Mouse (Mus musculus) forebrain, embryonic 14.5 days (tissue): ENCODE measurements around the gene B430306N03Rik. TPM values are rescaled to one million over a fixed set of nuclear protein-coding genes. Genes with fewer than 3 reads are reported as not detected.

Source experiments
- ATAC-seq: fragments of 200-750 bp; cut with Nextera tagmentation; 2 replicates; pipeline ENCODE4 v1.8.0; 2017; ENCODE audit warnings: mild to moderate bottlenecking, moderate library complexity
- DNase-seq: peaks from one replicate; pipeline ENCODE4 v3.0.0-alpha.2; 2015; ENCODE audit warnings: low spot score
- H3K27ac ChIP-seq: fragments of 300-500 bp; sonication (generic); 2 replicates; pipeline ENCODE4 v1.5.1; 2014; ENCODE audit warnings: low read depth, mild to moderate bottlenecking, control low read depth, low read length, moderate library complexity
- H3K27me3 ChIP-seq: fragments of 300-500 bp; sonication (generic); replicated peaks from 2 replicates; pipeline ENCODE4 v1.6.1; 2014; ENCODE audit warnings: low read length, control low read depth, mixed read lengths; ENCODE audit not compliant: control insufficient read depth, insufficient read depth
- H3K36me3 ChIP-seq: fragments of 300-500 bp; sonication (generic); 2 replicates; pipeline ENCODE4 v1.6.1; 2014; ENCODE audit warnings: low read length, control low read depth; ENCODE audit not compliant: control insufficient read depth, insufficient read depth
- H3K4me1 ChIP-seq: fragments of 300-500 bp; sonication (generic); 2 replicates; pipeline ENCODE4 v1.6.1; 2014; ENCODE audit warnings: antibody characterized with exemption, low read length, control low read depth; ENCODE audit not compliant: control insufficient read depth, insufficient read depth
- H3K4me2 ChIP-seq: fragments of 300-500 bp; sonication (generic); 2 replicates; pipeline ENCODE4 v1.6.1; 2014; ENCODE audit warnings: mild to moderate bottlenecking, control low read depth, low read length
- H3K4me3 ChIP-seq: fragments of 300-500 bp; sonication (generic); 2 replicates; pipeline ENCODE4 v1.5.1; 2014; ENCODE audit warnings: low read depth, low read length, control low read depth
- H3K9ac ChIP-seq: fragments of 300-500 bp; sonication (generic); 2 replicates; pipeline ENCODE4 v1.6.1; 2014; ENCODE audit warnings: mild to moderate bottlenecking, low read length, control low read depth, moderate library complexity
- H3K9me3 ChIP-seq: fragments of 300-500 bp; sonication (generic); replicated peaks from 2 replicates; pipeline ENCODE4 v1.6.1; 2016; ENCODE audit warnings: low read length, control low read depth, mixed read lengths; ENCODE audit not compliant: control insufficient read depth
- WGBS: fragments of 180-500 bp; shearing (Covaris S2); extraction: QIAGEN DNeasy Blood & Tissue Kit; methylation state at CpG from one replicate; pipeline ENCODE4 v1.1.7; 2014; 5-methylcytosine and 5-hydroxymethylcytosine counted together
- polyA plus RNA-seq: library from polyadenylated mRNA; unstranded; fragments of >200 nt; fragmentation: Nextera tagmentation; extraction: Ambion mirVana; gene quantifications from 2 replicates; pipeline ENCODE4 v1.2.1, GENCODE M21; 2014

B430306N03Rik gene
- polyA plus RNA-seq, 1 experiment from 2014 or later: not detected

GRCm38 (mm10) chr17:48325093-48325492, 9.2 kb downstream of the B430306N03Rik start:
- Histone ChIP-seq H3K9me3 (no peaks in the 10 kb centered on the region), H3K27me3 (no peaks in the 10 kb centered on the region), H3K4me1 (no peaks in the 10 kb centered on the region), H3K4me3 (no peak overlapping the region), H3K36me3 (no peaks in the 10 kb centered on the region), H3K9ac (no peak overlapping the region), H3K4me2 (no peak overlapping the region), H3K27ac (no peak overlapping the region)
- DNase-seq (no peak), ATAC-seq (no peak)
- WGBS: 94% methylated on average over 6 of the region's 6 CpGs

- no peaks in the 10 kb centered on the region for H3K27me3 ChIP-seq
- H3K4me1 ChIP-seq: no peaks in the 10 kb centered on the region
- no peaks in the 10 kb centered on the region for H3K9me3 ChIP-seq
- no peak overlapping the region for H3K27ac ChIP-seq
- H3K4me2 ChIP-seq: no peak overlapping the region
- no peak for DNase-seq
- no peak overlapping the region for H3K4me3 ChIP-seq
- no peak overlapping the region for H3K9ac ChIP-seq
- no peak for ATAC-seq
- 92% methylated on average over 11 of the region's 11 CpGs for WGBS
- no peaks in the 10 kb centered on the region for H3K36me3 ChIP-seq
Observed at GRCm38 (mm10) chr17:48325638-48326037, 9.7 kb downstream of the B430306N03Rik start.

DNA sequence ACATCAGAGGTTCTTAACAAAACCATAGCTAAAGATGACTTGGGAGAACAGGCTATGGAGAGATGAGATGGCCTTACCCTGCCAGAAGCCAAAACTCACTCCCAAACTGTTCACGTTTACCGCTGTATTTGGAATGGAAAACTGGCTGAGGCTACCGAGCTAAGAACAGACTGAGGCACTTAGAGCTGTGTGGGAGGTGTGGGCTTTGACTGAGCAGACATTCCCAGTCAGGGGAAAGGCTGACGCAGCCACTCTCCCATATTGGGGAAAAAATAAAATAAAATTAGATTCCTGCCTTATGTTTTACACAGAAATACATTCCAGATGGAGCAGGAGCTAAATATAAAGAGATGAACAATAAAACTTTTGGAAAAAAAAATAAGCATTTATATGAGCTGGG, 10.7 kb downstream of the B430306N03Rik start:
- H3K27me3 ChIP-seq: no peaks in the 10 kb centered on the region
- ATAC-seq: no peak

DNA sequence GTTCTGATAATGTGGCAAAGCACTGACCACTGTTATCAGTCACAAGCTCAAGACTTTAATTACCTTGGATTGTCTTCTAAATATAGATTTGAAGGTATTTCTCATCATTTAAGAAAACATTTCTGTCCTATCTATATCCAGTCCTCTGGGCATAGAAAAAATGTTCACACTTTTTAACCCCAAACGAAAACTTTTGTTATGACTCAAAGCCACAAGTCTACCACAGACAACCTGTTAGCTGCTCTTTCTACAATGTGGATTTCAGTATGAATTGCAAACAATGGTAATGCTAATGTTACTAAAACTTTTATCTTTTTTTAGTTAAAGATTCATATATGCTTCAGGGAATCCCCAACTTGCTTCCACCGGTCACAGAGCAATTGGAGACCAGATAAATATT, 16.6 kb downstream of the B430306N03Rik start:
- no peaks in the 10 kb centered on the region for H3K9me3 ChIP-seq
- no peak for DNase-seq
- WGBS: 93% methylated on average over 2 of the region's 2 CpGs
- H3K27ac ChIP-seq: no peak overlapping the region
- H3K27me3 ChIP-seq: no peaks in the 10 kb centered on the region
- ATAC-seq: no peak
- H3K4me2 ChIP-seq: no peak overlapping the region
- no peaks in the 10 kb centered on the region for H3K36me3 ChIP-seq
- H3K4me3 ChIP-seq: no peak overlapping the region
- H3K9ac ChIP-seq: no peak overlapping the region
- H3K4me1 ChIP-seq: no peaks in the 10 kb centered on the region

More for the DNA sequence above, 10.7 kb downstream of the B430306N03Rik start:
- H3K36me3 ChIP-seq: no peaks in the 10 kb centered on the region
- H3K4me3 ChIP-seq: no peak overlapping the region
- no peaks in the 10 kb centered on the region for H3K4me1 ChIP-seq
- H3K9ac ChIP-seq: no peak overlapping the region
- DNase-seq: no peak
- no peak overlapping the region for H3K4me2 ChIP-seq
- H3K27ac ChIP-seq: no peak overlapping the region
- WGBS: 87% methylated on average over 4 of the region's 4 CpGs
- H3K9me3 ChIP-seq: no peaks in the 10 kb centered on the region

- H3K4me2 ChIP-seq: no peak overlapping the region
- H3K27ac ChIP-seq: no peak overlapping the region
- H3K36me3 ChIP-seq: no peaks in the 10 kb centered on the region
- H3K9ac ChIP-seq: no peak overlapping the region
- ATAC-seq (no peak), DNase-seq (no peak)
- H3K4me3 ChIP-seq: no peak overlapping the region
- no peaks in the 10 kb centered on the region for H3K27me3 ChIP-seq
- WGBS: 82% methylated on average over 4 of the region's 4 CpGs
- no peaks in the 10 kb centered on the region for H3K4me1 ChIP-seq
- H3K9me3 ChIP-seq: no peaks in the 10 kb centered on the region
Observed at GRCm38 (mm10) chr17:48334186-48334585, 18.2 kb downstream of the B430306N03Rik start.

- 4% methylated on average over 6 of the region's 6 CpGs for WGBS
- H3K4me2 ChIP-seq: no peak overlapping the region
- no peak; the same call in 1 of the 2 replicates for ATAC-seq
- DNase-seq: peak; percentile 69
- H3K36me3 ChIP-seq: no peaks in the 10 kb centered on the region
- H3K4me1 ChIP-seq: no peaks in the 10 kb centered on the region
- no peak overlapping the region for H3K9ac ChIP-seq
- H3K27ac ChIP-seq: no peak overlapping the region
- no peaks in the 10 kb centered on the region for H3K27me3 ChIP-seq
- H3K4me3 ChIP-seq: no peak overlapping the region
- H3K9me3 ChIP-seq: no peaks in the 10 kb centered on the region
Observed at GRCm38 (mm10) chr17:48336857-48337256, 20.9 kb downstream of the B430306N03Rik start.

DNA sequence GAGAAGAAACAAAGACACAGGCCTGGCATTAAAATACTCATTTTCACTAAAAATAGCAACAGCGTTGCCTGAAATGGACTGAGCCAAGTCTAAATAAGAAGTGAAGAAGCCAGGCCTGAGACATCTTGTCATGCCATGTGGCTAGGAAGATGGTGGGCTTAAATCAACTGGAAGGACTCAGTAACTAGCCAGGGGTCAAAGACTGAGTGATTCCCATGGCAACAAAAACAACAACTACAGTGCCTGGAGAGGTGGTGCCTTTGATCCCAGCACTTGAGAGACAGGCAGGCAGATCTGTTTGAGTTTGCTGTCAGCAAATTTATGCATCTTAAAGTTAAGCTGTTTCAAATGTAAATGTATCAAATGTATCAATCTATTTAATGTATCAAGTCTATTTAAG, 24.3 kb downstream of the B430306N03Rik start:
- H3K27ac ChIP-seq: no peak overlapping the region
- WGBS: 95% methylated on average over 1 of the region's 1 CpGs
- no peak overlapping the region for H3K4me3 ChIP-seq
- H3K9ac ChIP-seq: no peak overlapping the region
- no peak overlapping the region for H3K4me2 ChIP-seq
- H3K9me3 ChIP-seq: no peaks in the 10 kb centered on the region
- no peak for ATAC-seq
- no peaks in the 10 kb centered on the region for H3K27me3 ChIP-seq
- H3K4me1 ChIP-seq: no peaks in the 10 kb centered on the region
- H3K36me3 ChIP-seq: no peaks in the 10 kb centered on the region
- no peak for DNase-seq

DNA sequence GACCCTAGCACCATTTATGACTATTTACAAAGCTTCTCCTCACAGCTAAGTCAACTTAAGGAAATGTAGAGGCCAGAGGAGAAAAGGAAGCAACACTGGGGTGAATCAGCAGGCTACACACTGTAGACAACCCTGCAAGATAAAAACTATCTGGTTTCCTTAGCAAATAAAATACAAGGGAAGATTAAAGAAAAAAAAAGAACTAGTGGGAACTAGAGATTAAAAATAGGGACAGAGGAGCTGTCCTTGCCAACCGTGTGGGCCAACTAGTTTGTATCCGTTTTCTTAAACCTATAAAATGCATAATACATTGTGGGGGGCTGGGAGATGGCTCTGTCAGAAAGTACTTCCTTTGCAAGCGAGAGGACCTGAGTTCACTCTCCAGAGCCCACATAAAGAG, 26.0 kb downstream of the B430306N03Rik start:
- no peaks in the 10 kb centered on the region for H3K4me1 ChIP-seq
- WGBS: 79% methylated on average over 3 of the region's 3 CpGs
- no peak for ATAC-seq

DNA sequence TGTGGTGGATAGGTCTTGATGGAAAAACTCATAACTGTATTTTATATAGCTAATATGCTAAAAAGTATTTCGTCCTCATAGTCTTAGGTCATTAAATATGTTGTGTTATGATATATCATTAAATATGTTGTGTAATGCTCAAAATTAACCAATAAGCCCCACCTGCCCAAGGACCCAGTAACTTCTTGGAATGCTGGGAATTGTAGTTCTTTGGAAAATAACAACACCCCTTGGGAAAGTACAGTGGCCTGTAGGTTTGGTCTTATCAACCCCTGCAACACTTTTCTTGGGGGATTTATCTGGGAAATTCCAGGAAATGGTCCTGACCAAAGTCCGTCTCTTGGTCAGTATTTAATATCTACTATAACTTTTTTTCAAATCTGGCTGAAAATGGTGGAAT, 27.1 kb downstream of the B430306N03Rik start:
- H3K4me3 ChIP-seq: no peak overlapping the region
- no peaks in the 10 kb centered on the region for H3K36me3 ChIP-seq
- no peak overlapping the region for H3K27ac ChIP-seq
- H3K4me2 ChIP-seq: no peak overlapping the region
- H3K9ac ChIP-seq: no peak overlapping the region
- no peaks in the 10 kb centered on the region for H3K9me3 ChIP-seq
- no peaks in the 10 kb centered on the region for H3K27me3 ChIP-seq
- 89% methylated on average over 2 of the region's 2 CpGs for WGBS
- ATAC-seq (no peak), DNase-seq (no peak)
- H3K4me1 ChIP-seq: no peaks in the 10 kb centered on the region

More for the DNA sequence above, 26.0 kb downstream of the B430306N03Rik start:
- no peaks in the 10 kb centered on the region for H3K27me3 ChIP-seq
- H3K27ac ChIP-seq: no peak overlapping the region
- DNase-seq: no peak
- no peaks in the 10 kb centered on the region for H3K36me3 ChIP-seq
- H3K9ac ChIP-seq: no peak overlapping the region
- H3K4me3 ChIP-seq: no peak overlapping the region
- no peaks in the 10 kb centered on the region for H3K9me3 ChIP-seq
- H3K4me2 ChIP-seq: no peak overlapping the region
